Mouse (Mus musculus) MEL-GATA-1-ER (cell line): ENCODE measurements around the gene Ptger3.

Experiments used
- DNase-seq: peaks from one replicate; pipeline ENCODE4 v3.0.0-alpha.2; 2012; ENCODE audit warnings: low read depth; ENCODE audit errors: extremely low read depth

Ptger3 gene

GRCm38 (mm10) chr3:157566725-157567565, at the start of gene Ptger3:
Gene Ptger3, plus strand, starts transcription at chr3:157566892.
- DNase-seq = no peak

GRCm38 (mm10) chr3:157517992-157518391, 48.7 kb upstream of the Ptger3 start:
- DNase-seq = peak; percentile 32

- peak; percentile 35 for DNase-seq
Measured at GRCm38 (mm10) chr3:157520433-157520832, 46.3 kb upstream of the Ptger3 start.

GRCm38 (mm10) chr3:157523834-157524233, 42.9 kb upstream of the Ptger3 start:
- DNase-seq = no peak

GRCm38 (mm10) chr3:157531585-157531984, 35.1 kb upstream of the Ptger3 start:
- no peak for DNase-seq

- DNase-seq = peak; percentile 75
Measured at GRCm38 (mm10) chr3:157533964-157534785, 32.5 kb upstream of the Ptger3 start, which contains the start of gene Zranb2. Gene Zranb2, plus strand, starts transcription at chr3:157534160.

- peak; percentile 84 for DNase-seq
Measured at GRCm38 (mm10) chr3:157534786-157535415, 31.8 kb upstream of the Ptger3 start.

- DNase-seq = no peak
Measured at GRCm38 (mm10) chr3:157549323-157549722, 17.4 kb upstream of the Ptger3 start.

GRCm38 (mm10) chr3:157549758-157550600, 16.7 kb upstream of the Ptger3 start:
- DNase-seq = no peak

- DNase-seq = peak; percentile 81
Measured at GRCm38 (mm10) chr3:157565196-157565595, 1.5 kb upstream of the Ptger3 start.

- DNase-seq = no peak
Measured at GRCm38 (mm10) chr3:157567566-157568132, 957 bp downstream of the Ptger3 start.

GRCm38 (mm10) chr3:157572011-157572410, 5.3 kb downstream of the Ptger3 start:
- no peak for DNase-seq

GRCm38 (mm10) chr3:157575441-157576342, 9.0 kb downstream of the Ptger3 start:
- peak; percentile 88 for DNase-seq

- no peak for DNase-seq
Measured at GRCm38 (mm10) chr3:157576343-157576722, 9.6 kb downstream of the Ptger3 start.

GRCm38 (mm10) chr3:157576862-157577261, 10.2 kb downstream of the Ptger3 start:
- DNase-seq = no peak

GRCm38 (mm10) chr3:157578469-157579170, 11.9 kb downstream of the Ptger3 start:
- DNase-seq = peak; percentile 88

- no peak for DNase-seq
Measured at GRCm38 (mm10) chr3:157579376-157579775, 12.7 kb downstream of the Ptger3 start.

- DNase-seq = no peak
Measured at GRCm38 (mm10) chr3:157580299-157580698, 13.6 kb downstream of the Ptger3 start.

GRCm38 (mm10) chr3:157581755-157582154, 15.1 kb downstream of the Ptger3 start:
- DNase-seq = no peak
